Mouse (Mus musculus) MEL (cell line): Measurements from ENCODE around the gene Sh2d3c. TPM values are rescaled to one million over a fixed set of nuclear protein-coding genes. Genes with fewer than 3 reads are reported as not detected.

ENCODE experiments used
- DNase-seq: peaks from one replicate; pipeline ENCODE4 v3.0.0; 2011; ENCODE audit warnings: low read depth, low spot score
- H3K27ac ChIP-seq: 2 replicates; pipeline ENCODE4 v1.5.1; 2012; ENCODE audit warnings: low read depth, mild to moderate bottlenecking, control low read depth, low read length, moderate library complexity; ENCODE audit not compliant: control insufficient read depth
- H3K27me3 ChIP-seq, 2 experiments: fragments of 150-350 bp in 1 of 2; sonication (generic) in 1 of 2; 2 replicates each; pipeline ENCODE4 v1.6.1; 2012; ENCODE audit warnings: low read length in 2 of 2, mild to moderate bottlenecking in 2 of 2, improper control_type of control experiment in 1 of 2, moderate library complexity in 1 of 2; ENCODE audit not compliant: insufficient read depth in 2 of 2, control insufficient read depth in 1 of 2
- H3K36me3 ChIP-seq, 2 experiments: 2 replicates each; pipeline ENCODE4 v1.6.1; 2012 to 2014; ENCODE audit warnings: low read length in 2 of 2, improper control_type of control experiment in 1 of 2, inconsistent platforms in 1 of 2, mild to moderate bottlenecking in 1 of 2; ENCODE audit not compliant: insufficient read depth in 2 of 2, control insufficient read depth in 1 of 2
- H3K4me1 ChIP-seq, 2 experiments: fragments of 150-350 bp in 1 of 2; sonication (generic) in 1 of 2; 2 replicates each; pipeline ENCODE4 v1.6.1; 2012; ENCODE audit warnings: low read length in 2 of 2, improper control_type of control experiment in 1 of 2, mild to moderate bottlenecking in 1 of 2; ENCODE audit not compliant: insufficient read depth in 2 of 2, control insufficient read depth in 1 of 2
- H3K4me3 ChIP-seq, 2 experiments: fragments of 150-350 bp in 1 of 2; sonication (generic) in 1 of 2; 2 replicates each; pipeline ENCODE4 v1.5.1; 2012; ENCODE audit warnings: low read depth in 2 of 2, low read length in 2 of 2, mild to moderate bottlenecking in 2 of 2, moderate library complexity in 2 of 2, control low read depth in 1 of 2, improper control_type of control experiment in 1 of 2; ENCODE audit not compliant: control insufficient read depth in 1 of 2, insufficient read depth in 1 of 2
- H3K79me2 ChIP-seq: 2 replicates; pipeline ENCODE4 v1.6.1; 2012; ENCODE audit warnings: mild to moderate bottlenecking, low read length, moderate library complexity; ENCODE audit not compliant: control insufficient read depth, poor library complexity, insufficient read depth
- H3K9ac ChIP-seq: 2 replicates; pipeline ENCODE4 v1.6.1; 2012; ENCODE audit warnings: low read depth, mild to moderate bottlenecking, control low read depth, low read length, moderate library complexity; ENCODE audit not compliant: control insufficient read depth, poor library complexity, severe bottlenecking
- H3K9me3 ChIP-seq: fragments of 150-350 bp; sonication (generic); replicated peaks from 2 replicates; pipeline ENCODE4 v1.6.1; 2012; ENCODE audit warnings: mild to moderate bottlenecking, low read length, improper control_type of control experiment, moderate library complexity; ENCODE audit not compliant: insufficient read depth
- BHLHE40 ChIP-seq: IDR thresholded peaks from 2 replicates; pipeline ENCODE4 v1.6.1; 2012; ENCODE audit warnings: low read depth, mild to moderate bottlenecking, inconsistent platforms, low read length, improper control_type of control experiment, borderline replicate concordance
- CHD1 ChIP-seq: IDR thresholded peaks from 2 replicates; pipeline ENCODE4 v1.6.1; 2012; ENCODE audit warnings: low read depth, mild to moderate bottlenecking, inconsistent platforms, low read length, improper control_type of control experiment
- CTCF ChIP-seq, 3 experiments: IDR thresholded peaks in 2 of 3; conservative IDR thresholded peaks in 1 of 3; 2 replicates each; pipeline ENCODE4 v1.5.1; 2011 to 2012; ENCODE audit warnings: low read length in 3 of 3, low read depth in 2 of 3, mild to moderate bottlenecking in 2 of 3, improper control_type of control experiment in 1 of 3, inconsistent platforms in 1 of 3, mixed read lengths in 1 of 3, moderate library complexity in 1 of 3; ENCODE audit not compliant: control insufficient read depth in 1 of 3, insufficient read depth in 1 of 3, poor library complexity in 1 of 3, severe bottlenecking in 1 of 3
- E2F4 ChIP-seq: IDR thresholded peaks from 2 replicates; pipeline ENCODE4 v1.6.1; 2011; ENCODE audit warnings: low read depth, low read length, improper control_type of control experiment, borderline replicate concordance
- ELF1 ChIP-seq: IDR thresholded peaks from 2 replicates; pipeline ENCODE4 v1.6.1; 2014; ENCODE audit warnings: low read depth, mild to moderate bottlenecking, inconsistent platforms, low read length, improper control_type of control experiment, moderate library complexity
- ETS1 ChIP-seq: IDR thresholded peaks from 2 replicates; pipeline ENCODE4 v1.6.1; 2012; ENCODE audit warnings: low read depth, mild to moderate bottlenecking, inconsistent platforms, low read length, improper control_type of control experiment, moderate library complexity
- JUND ChIP-seq: IDR thresholded peaks from 2 replicates; pipeline ENCODE4 v1.6.1; 2011; ENCODE audit warnings: low read depth, mild to moderate bottlenecking, improper control_type of control experiment, low read length
- MAZ ChIP-seq: IDR thresholded peaks from 2 replicates; pipeline ENCODE4 v1.6.1; 2012; ENCODE audit warnings: low read depth, mild to moderate bottlenecking, inconsistent platforms, low read length, improper control_type of control experiment
- MXI1 ChIP-seq: IDR thresholded peaks from 2 replicates; pipeline ENCODE4 v1.6.1; 2011; ENCODE audit warnings: mild to moderate bottlenecking, low read depth, low read length, improper control_type of control experiment
- MYC ChIP-seq: IDR thresholded peaks from 2 replicates; pipeline ENCODE4 v1.6.1; 2011; ENCODE audit warnings: low read depth, mild to moderate bottlenecking, low read length, improper control_type of control experiment, moderate library complexity
- RAD21 ChIP-seq: IDR thresholded peaks from 2 replicates; pipeline ENCODE4 v1.6.1; 2011; ENCODE audit warnings: mild to moderate bottlenecking, low read depth, low read length, improper control_type of control experiment
- SIN3A ChIP-seq: IDR thresholded peaks from 2 replicates; pipeline ENCODE4 v1.6.1; 2012; ENCODE audit warnings: low read length, improper control_type of control experiment, inconsistent platforms
- TAL1 ChIP-seq: IDR thresholded peaks from 2 replicates; pipeline ENCODE4 v1.6.1; 2012; ENCODE audit warnings: mild to moderate bottlenecking, inconsistent platforms, low read length, moderate library complexity, mixed read lengths
- TCF12 ChIP-seq: IDR thresholded peaks from 2 replicates; pipeline ENCODE4 v1.6.1; 2014; ENCODE audit warnings: low read depth, mild to moderate bottlenecking, inconsistent platforms, low read length, improper control_type of control experiment, moderate library complexity
- USF1 ChIP-seq: IDR thresholded peaks from 2 replicates; pipeline ENCODE4 v1.6.1; 2014; ENCODE audit warnings: low read depth, mild to moderate bottlenecking, inconsistent platforms, low read length, improper control_type of control experiment, moderate library complexity
- ZKSCAN1 ChIP-seq: IDR thresholded peaks from 2 replicates; pipeline ENCODE4 v1.6.1; 2012; ENCODE audit warnings: low read depth, mild to moderate bottlenecking, inconsistent platforms, low read length, improper control_type of control experiment, moderate library complexity
- ZMIZ1 ChIP-seq: IDR thresholded peaks from 2 replicates; pipeline ENCODE4 v1.6.1; 2012; ENCODE audit warnings: low read depth, mild to moderate bottlenecking, inconsistent platforms, low read length, improper control_type of control experiment, moderate library complexity
- polyA plus RNA-seq, 2 experiments: library from polyadenylated mRNA; stranded (reverse) in 1 of 2; unstranded in 1 of 2; fragments of >175 nt in 1 of 2; fragments of >200 nt in 1 of 2; gene quantifications; 2 replicates each; pipeline versions ENCODE4 v1.2.1 to v1.2.4; 2012; ENCODE audit warnings: low replicate concordance in 2 of 2, low read depth in 1 of 2; ENCODE audit not compliant: insufficient read length in 2 of 2, insufficient read depth in 1 of 2, missing spikeins in 1 of 2
- total RNA-seq: library from RNA; depleted of rRNA; stranded (reverse); fragments of 300-350 nt; gene quantifications from 2 replicates; pipeline ENCODE4 v1.2.3, GENCODE M21; 2012

Gene Sh2d3c
- total and polyA plus RNA-seq, 3 experiments: 0.19 to 0.43 TPM; not detected in 1

DNA sequence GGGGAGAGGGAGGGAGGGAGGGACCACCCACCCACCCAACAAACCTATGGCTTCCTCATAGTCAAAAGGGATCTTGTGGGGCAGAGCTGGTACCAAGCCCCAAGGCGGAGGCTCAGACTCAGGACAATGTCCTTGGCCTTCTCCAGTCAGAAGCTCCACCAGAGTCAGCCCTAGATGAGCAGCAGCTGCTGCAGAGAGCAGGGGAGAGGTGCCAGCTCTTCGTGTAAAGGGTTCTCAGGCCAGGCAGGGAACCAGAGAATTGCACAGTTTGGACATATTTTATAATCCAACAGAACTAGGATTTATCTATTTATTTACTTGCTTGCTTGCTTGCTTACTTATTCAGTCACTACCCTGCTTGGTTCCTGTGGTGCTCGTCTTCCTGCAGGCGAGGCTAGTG lies 18.5 kb downstream of the Sh2d3c start:
- Histone ChIP-seq H3K36me3 (no peaks in the 10 kb centered on the region), H3K9me3 (no peaks in the 10 kb centered on the region), H3K4me3 (no peak overlapping the region)
- TF ChIP-seq CTCF (IDR thresholded peaks at IDR 0.05 in 2 of 3, conservative IDR thresholded peaks at IDR 0.05 in 1 of 3; ENCODE audit: control insufficient read depth in 1 of 3, insufficient read depth in 1 of 3, low read depth in 2 of 3, low read length in 3 of 3, poor library complexity in 1 of 3, severe bottlenecking in 1 of 3) (no peak), E2F4 (no peak), USF1 (no peak), ZKSCAN1 (no peak), MXI1 (no peak), SIN3A (no peak), CHD1 (no peak), JUND (no peak), RAD21 (no peak), BHLHE40 (no peak), TAL1 (no peak)
- TF ChIP-seq, all 39 proteins: peak for 0
- Histone ChIP-seq H3K27me3 (peaks cover 0 to 3% of the 10 kb centered on the region in 2 experiments; a peak in 1 of 4 replicates), H3K27ac (no peak overlapping the region), H3K9ac (no peak overlapping the region), H3K4me1 (no peaks in the 10 kb centered on the region), H3K79me2 (no peaks in the 10 kb centered on the region)
- no peak for DNase-seq

- Histone ChIP-seq H3K9ac (no peak within 1 kb of the TSS), H3K36me3 (no peaks in the 10 kb centered on the region), H3K9me3 (no peaks in the 10 kb centered on the region), H3K79me2 (no peaks in the 10 kb centered on the region), H3K27me3 (peaks cover 0 to 3% of the 10 kb centered on the region in 2 experiments; a peak in 1 of 4 replicates), H3K27ac (no peak within 1 kb of the TSS), H3K4me3 (no peak within 1 kb of the TSS), H3K4me1 (no peaks in the 10 kb centered on the region)
- DNase-seq: no peak
- no peak for TF ChIP-seq MXI1
- TF ChIP-seq ZMIZ1: no peak
- TF ChIP-seq TCF12: no peak
- no peak for TF ChIP-seq ELF1
- no peak for TF ChIP-seq BHLHE40
- no peak for TF ChIP-seq MYC
- no peak for TF ChIP-seq ETS1
- no peak for TF ChIP-seq MAZ
- no peak for TF ChIP-seq E2F4
Observed at GRCm38 (mm10) chr2:32740916-32741272, 20.0 kb downstream of the Sh2d3c start, which contains the start of gene 6330409D20Rik. TSS of gene 6330409D20Rik (minus strand) at chr2:32741016.
